Mouse (Mus musculus): ENCODE results near the gene Uhrf1bp1l. TPM values are rescaled to one million over a fixed set of nuclear protein-coding genes. Genes with fewer than 3 reads are reported as not detected.

Uhrf1bp1l gene
- polyA plus RNA-seq, 1 experiment, result 58.4 TPM

DNA sequence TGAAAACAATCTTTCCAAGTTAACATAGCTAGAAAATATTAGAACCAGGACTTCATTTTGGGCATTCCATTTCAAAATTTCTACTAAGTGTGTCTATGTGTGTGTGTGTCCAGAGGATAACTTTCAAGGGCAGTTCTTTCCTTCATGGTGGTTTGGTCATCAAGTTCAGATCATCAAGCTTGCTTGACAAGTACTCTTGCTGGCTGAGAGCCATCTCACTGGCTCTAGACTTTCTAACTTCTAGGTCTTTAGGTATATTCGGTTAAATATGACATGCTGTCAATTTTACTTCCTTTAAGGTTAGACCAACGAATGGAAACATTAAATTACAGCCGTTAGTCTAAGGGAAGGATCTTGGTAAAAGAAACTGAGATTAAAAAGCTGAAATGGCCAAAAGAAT lies 450 bp upstream of the Uhrf1bp1l start:
- H3K4me1 ChIP-seq (ENCODE audit: control insufficient read depth, insufficient read depth, low read length), result 0 out of 2 replicates have a peak, but pooled peaks cover 2% of the 10 kb centered on the region
- peak overlapping the region; percentile 41 for H3K4me3 ChIP-seq (ENCODE audit: insufficient read depth, low read length)
- H3K27ac ChIP-seq (ENCODE audit: insufficient read depth, low read length), result peak overlapping the region; percentile 44; the same call in 1 of the 2 replicates
- TF ChIP-seq CTCF (IDR thresholded peaks at IDR 0.05; ENCODE audit: borderline replicate concordance, insufficient read depth, low read length) (no peak), POLR2A (IDR thresholded peaks at IDR 0.05; ENCODE audit: low read depth, low read length) (no peak)

DNA sequence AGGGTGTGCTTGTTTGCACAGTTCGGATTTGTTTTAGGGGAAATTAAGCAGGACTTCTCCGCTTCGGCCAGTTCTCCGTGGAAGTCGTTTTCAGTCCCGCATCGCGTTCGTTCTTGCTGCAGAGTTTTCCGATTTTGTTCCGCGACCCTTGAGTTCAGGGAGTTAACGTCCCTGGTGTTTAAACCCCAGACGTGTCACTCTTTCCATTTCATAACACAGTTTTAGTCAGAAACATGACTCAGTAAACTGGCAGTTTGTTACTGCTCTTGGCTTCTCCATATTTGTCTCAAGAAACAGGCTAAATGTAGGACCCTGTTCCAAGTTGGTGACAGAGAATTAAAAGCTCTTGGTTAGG lies 852 bp downstream of the Uhrf1bp1l start:
- peak overlapping the region; percentile 99 for H3K4me3 ChIP-seq (ENCODE audit: insufficient read depth, low read length)
- peak overlapping the region; percentile 94 for H3K27ac ChIP-seq (ENCODE audit: insufficient read depth, low read length)
- TF ChIP-seq POLR2A (IDR thresholded peaks at IDR 0.05; ENCODE audit: low read depth, low read length) (peak; percentile 62), CTCF (IDR thresholded peaks at IDR 0.05; ENCODE audit: borderline replicate concordance, insufficient read depth, low read length) (no peak)
- 0 out of 2 replicates have a peak, but pooled peaks cover 2% of the 10 kb centered on the region for H3K4me1 ChIP-seq (ENCODE audit: control insufficient read depth, insufficient read depth, low read length)

DNA sequence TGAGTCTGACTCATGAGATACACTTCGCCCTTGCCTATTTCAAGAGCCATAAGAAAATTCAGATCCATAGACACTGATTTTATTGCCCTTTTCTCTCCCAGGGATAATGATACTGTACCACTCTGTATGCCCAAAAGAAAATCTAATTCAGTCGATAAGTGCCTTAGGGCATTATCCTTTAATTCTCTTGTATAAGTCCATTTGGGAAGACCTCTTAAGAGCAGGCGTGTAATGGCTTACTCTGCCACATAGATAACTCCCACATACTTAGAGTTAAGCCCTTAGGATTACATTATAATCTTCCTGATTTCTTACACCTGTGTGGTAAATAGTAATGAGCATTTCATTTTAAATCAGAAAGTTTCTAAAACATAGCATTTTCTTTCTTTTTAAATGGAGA lies 1.8 kb downstream of the Uhrf1bp1l start:
- peak overlapping the region; percentile 60 for H3K4me3 ChIP-seq (ENCODE audit: insufficient read depth, low read length)

DNA sequence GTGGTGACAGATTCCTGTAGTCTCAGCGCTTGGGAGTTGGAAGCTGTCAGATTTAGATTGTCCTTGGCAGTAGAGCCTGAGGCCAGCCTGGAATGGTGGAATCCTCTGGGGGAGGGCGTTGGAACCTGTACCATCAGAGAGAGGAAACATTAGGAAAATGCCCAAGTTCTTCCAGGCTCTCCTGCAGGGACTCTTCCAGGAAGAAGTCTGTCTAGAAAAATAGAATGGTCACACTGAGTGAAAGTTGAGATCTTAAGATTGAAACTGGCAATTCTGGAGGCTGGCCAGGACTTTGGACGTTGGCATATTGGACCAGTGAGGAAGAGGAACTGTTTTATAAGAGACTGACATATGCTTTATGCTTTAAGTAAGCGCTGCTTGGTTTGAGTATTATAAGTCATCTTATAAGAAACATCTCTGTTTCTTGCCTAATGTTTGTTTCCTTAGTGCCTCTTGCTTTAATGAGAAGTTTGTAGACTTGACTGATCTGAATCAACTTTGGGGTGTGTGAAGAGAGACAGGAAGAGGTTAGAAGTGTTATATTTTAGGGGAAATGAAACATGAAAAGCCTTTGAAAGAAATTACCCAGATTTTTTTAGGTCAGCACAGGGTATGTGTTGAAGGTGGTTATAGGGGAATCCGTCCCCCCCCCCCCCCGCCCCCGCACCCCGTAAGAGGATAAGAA lies 2.6 kb downstream of the Uhrf1bp1l start:
- TF ChIP-seq POLR2A (IDR thresholded peaks at IDR 0.05; ENCODE audit: low read depth, low read length) (no peak), CTCF (IDR thresholded peaks at IDR 0.05; ENCODE audit: borderline replicate concordance, insufficient read depth, low read length) (no peak)
- Histone ChIP-seq H3K27ac (ENCODE audit: insufficient read depth, low read length) (no peak overlapping the region), H3K4me3 (ENCODE audit: insufficient read depth, low read length) (no peak overlapping the region), H3K4me1 (ENCODE audit: control insufficient read depth, insufficient read depth, low read length) (0 out of 2 replicates have a peak, but pooled peaks cover 2% of the 10 kb centered on the region)

More for the DNA sequence above, 1.8 kb downstream of the Uhrf1bp1l start:
- no peak overlapping the region; the same call in 1 of the 2 replicates for H3K27ac ChIP-seq (ENCODE audit: insufficient read depth, low read length)
- H3K4me1 ChIP-seq (ENCODE audit: control insufficient read depth, insufficient read depth, low read length), result 0 out of 2 replicates have a peak, but pooled peaks cover 2% of the 10 kb centered on the region
- no peak for TF ChIP-seq POLR2A (IDR thresholded peaks at IDR 0.05; ENCODE audit: low read depth, low read length)
- TF ChIP-seq CTCF (IDR thresholded peaks at IDR 0.05; ENCODE audit: borderline replicate concordance, insufficient read depth, low read length), result no peak

DNA sequence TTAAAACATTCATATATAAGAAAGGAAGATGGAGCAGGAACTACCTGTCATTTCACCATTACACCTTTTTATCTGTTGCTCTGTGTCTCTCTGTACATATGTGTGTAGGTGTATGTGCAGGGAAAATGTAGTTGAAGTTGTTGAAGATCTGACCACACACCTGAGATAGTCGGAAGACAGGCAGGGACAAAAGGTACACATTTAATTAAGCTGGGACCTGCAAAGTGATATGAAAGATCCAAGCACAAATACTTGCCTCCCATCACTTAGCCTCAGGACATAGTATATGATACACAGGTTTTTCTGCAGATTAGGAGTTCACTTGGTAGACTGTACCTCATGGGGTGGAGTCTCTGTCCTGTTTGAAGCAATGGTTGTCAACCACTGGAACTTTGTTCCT lies 3.1 kb downstream of the Uhrf1bp1l start:
- Histone ChIP-seq H3K4me3 (ENCODE audit: insufficient read depth, low read length) (no peak overlapping the region), H3K4me1 (ENCODE audit: control insufficient read depth, insufficient read depth, low read length) (0 out of 2 replicates have a peak, but pooled peaks cover 2% of the 10 kb centered on the region), H3K27ac (ENCODE audit: insufficient read depth, low read length) (no peak overlapping the region)
- TF ChIP-seq CTCF (IDR thresholded peaks at IDR 0.05; ENCODE audit: borderline replicate concordance, insufficient read depth, low read length), result no peak
- TF ChIP-seq POLR2A (IDR thresholded peaks at IDR 0.05; ENCODE audit: low read depth, low read length), result no peak

DNA sequence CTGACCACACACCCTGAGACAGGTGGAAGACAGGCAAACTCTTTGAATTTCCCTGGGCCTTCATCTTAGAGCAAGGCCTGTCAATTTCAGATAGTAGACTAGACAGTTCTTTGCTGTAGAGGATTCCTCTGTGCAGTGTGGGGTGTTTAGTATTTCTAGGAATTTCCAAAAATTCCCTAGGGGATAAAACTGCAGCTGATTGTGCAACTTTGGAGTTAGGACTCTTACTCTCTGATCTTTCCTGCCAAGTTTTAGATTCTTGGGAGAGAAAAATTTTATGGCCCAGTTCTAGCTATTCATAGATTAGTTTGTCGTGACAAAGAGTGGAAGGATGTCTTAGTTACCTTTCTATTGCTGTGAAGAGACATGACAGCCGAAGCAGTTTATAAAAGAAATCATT lies 3.8 kb downstream of the Uhrf1bp1l start:
- H3K4me3 ChIP-seq (ENCODE audit: insufficient read depth, low read length), result no peak overlapping the region
- H3K27ac ChIP-seq (ENCODE audit: insufficient read depth, low read length), result no peak overlapping the region; the same call in 1 of the 2 replicates
- TF ChIP-seq POLR2A (IDR thresholded peaks at IDR 0.05; ENCODE audit: low read depth, low read length), result no peak
- TF ChIP-seq CTCF (IDR thresholded peaks at IDR 0.05; ENCODE audit: borderline replicate concordance, insufficient read depth, low read length), result no peak
- H3K4me1 ChIP-seq (ENCODE audit: control insufficient read depth, insufficient read depth, low read length), result 0 out of 2 replicates have a peak, but pooled peaks cover 2% of the 10 kb centered on the region

DNA sequence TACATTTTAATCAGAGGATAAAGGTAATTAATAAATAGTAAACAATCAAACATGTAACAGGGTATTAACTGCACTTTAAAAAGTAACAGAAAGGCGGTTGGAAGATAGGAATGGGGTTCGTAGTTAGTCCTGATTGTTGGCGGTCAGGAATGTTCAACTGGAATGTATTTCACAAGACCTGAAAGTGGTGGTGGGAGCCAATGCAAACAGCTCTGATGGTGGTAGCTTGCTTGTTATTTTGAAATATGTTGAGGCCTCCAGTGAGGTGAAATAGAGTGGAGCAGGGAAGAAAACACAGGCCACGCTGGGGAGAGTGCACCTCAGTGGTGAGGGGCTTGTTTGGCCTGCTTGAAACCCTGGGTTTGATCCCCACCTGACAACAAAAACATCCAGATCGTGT lies 6.3 kb downstream of the Uhrf1bp1l start:
- Histone ChIP-seq H3K4me3 (ENCODE audit: insufficient read depth, low read length) (no peak overlapping the region), H3K27ac (ENCODE audit: insufficient read depth, low read length) (peak overlapping the region; percentile 36; the same call in 1 of the 2 replicates), H3K4me1 (ENCODE audit: control insufficient read depth, insufficient read depth, low read length) (peaks cover 2% of the 10 kb centered on the region; the same call in 1 of the 2 replicates)
- TF ChIP-seq POLR2A (IDR thresholded peaks at IDR 0.05; ENCODE audit: low read depth, low read length) (no peak), CTCF (IDR thresholded peaks at IDR 0.05; ENCODE audit: borderline replicate concordance, insufficient read depth, low read length) (no peak)

DNA sequence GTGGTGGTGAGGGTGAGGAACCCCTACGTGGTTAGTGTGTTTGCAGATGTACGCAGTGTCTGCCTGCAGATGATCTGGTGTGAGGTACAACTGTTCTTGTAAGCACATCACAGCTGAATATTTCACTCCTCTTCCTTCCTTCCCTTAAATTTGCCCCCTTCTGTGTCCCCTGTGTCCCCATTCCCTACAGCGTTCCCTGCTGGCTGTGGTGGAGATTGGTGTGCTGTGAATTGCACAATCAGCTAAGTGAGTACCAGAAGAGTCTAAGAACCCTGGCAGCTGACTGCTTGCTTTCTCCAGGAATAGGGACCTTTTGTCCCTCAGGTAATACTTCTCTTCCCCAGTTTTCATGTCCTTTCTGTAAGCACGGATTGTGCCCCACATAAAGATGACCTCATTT lies 10.4 kb downstream of the Uhrf1bp1l start:
- no peak overlapping the region for H3K27ac ChIP-seq (ENCODE audit: insufficient read depth, low read length)

DNA sequence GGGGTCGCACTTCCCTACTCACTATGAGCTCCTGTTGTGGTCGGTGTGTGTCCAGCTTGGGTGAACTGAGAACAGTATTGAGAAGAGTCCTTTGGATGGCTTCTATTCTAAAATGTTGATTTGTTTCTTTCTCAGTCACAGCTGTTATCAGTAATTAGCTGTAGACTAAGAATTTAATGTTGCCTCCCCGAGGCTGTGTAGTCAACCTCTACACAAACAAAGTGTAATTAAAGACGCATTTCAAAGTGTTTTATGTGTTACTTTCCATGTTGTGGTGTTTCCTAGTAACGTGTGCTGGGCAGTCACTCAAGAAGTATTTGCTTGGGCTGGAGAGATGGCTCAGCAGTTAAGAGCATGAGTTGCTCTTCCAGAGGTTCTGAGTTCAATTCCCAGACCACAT lies 16.0 kb downstream of the Uhrf1bp1l start:
- TF ChIP-seq CTCF (IDR thresholded peaks at IDR 0.05; ENCODE audit: borderline replicate concordance, insufficient read depth, low read length) (no peak), POLR2A (IDR thresholded peaks at IDR 0.05; ENCODE audit: low read depth, low read length) (no peak)
- Histone ChIP-seq H3K4me1 (ENCODE audit: control insufficient read depth, insufficient read depth, low read length) (peaks cover 18% of the 10 kb centered on the region), H3K4me3 (ENCODE audit: insufficient read depth, low read length) (no peak overlapping the region), H3K27ac (ENCODE audit: insufficient read depth, low read length) (no peak overlapping the region)

More for the DNA sequence above, 10.4 kb downstream of the Uhrf1bp1l start:
- no peak for TF ChIP-seq POLR2A (IDR thresholded peaks at IDR 0.05; ENCODE audit: low read depth, low read length)
- no peak for TF ChIP-seq CTCF (IDR thresholded peaks at IDR 0.05; ENCODE audit: borderline replicate concordance, insufficient read depth, low read length)
- H3K4me3 ChIP-seq (ENCODE audit: insufficient read depth, low read length), result no peak overlapping the region
- H3K4me1 ChIP-seq (ENCODE audit: control insufficient read depth, insufficient read depth, low read length), result peaks cover 7% of the 10 kb centered on the region

DNA sequence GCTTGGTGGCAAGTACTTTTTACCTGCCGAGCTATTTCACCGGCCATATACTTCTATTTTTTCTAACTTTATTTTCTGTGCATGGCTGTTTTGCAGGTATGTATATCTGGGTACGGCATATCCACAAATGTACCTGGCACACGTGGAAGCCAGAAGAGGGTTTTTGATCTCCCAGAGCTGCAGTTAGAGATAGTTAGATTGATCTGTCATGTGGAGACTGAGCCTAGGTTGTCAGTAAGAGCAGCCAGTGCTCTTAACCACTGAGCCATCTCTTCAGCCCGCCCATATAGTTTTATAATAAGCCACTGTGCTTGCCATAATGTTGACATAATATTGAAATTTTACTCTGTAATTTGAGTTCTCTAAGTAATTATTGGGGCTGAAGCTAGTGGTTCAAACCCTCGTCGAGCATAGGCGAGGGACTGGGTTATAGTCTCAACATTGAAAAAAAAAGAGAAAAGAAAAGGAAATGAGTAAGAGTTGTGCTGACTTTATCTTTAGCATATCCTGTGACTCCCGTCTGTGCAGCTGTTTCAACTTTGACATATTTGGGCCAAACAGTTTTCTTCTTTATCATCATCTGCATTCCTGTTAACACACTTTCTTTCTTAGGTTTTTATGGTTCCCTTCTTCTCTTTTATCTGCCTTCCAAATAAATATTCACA lies 19.8 kb downstream of the Uhrf1bp1l start:
- peak overlapping the region; percentile 86 for H3K27ac ChIP-seq (ENCODE audit: insufficient read depth, low read length)
- H3K4me1 ChIP-seq (ENCODE audit: control insufficient read depth, insufficient read depth, low read length), result peaks cover 13% of the 10 kb centered on the region
- no peak overlapping the region for H3K4me3 ChIP-seq (ENCODE audit: insufficient read depth, low read length)
- no peak for TF ChIP-seq CTCF (IDR thresholded peaks at IDR 0.05; ENCODE audit: borderline replicate concordance, insufficient read depth, low read length)
- no peak for TF ChIP-seq POLR2A (IDR thresholded peaks at IDR 0.05; ENCODE audit: low read depth, low read length)
